Mouse (Mus musculus) lung, postnatal 0 days (tissue): Measurements from ENCODE around the gene Prm1.

Experiments
- CTCF ChIP-seq: IDR thresholded peaks from 2 replicates; pipeline ENCODE4 v1.5.1; 2016; ENCODE audit warnings: antibody characterized with exemption, mild to moderate bottlenecking
- EP300 ChIP-seq: IDR thresholded peaks from 2 replicates; pipeline ENCODE4 v1.6.1; 2016; ENCODE audit warnings: antibody characterized with exemption, mild to moderate bottlenecking, control low read depth

DNA sequence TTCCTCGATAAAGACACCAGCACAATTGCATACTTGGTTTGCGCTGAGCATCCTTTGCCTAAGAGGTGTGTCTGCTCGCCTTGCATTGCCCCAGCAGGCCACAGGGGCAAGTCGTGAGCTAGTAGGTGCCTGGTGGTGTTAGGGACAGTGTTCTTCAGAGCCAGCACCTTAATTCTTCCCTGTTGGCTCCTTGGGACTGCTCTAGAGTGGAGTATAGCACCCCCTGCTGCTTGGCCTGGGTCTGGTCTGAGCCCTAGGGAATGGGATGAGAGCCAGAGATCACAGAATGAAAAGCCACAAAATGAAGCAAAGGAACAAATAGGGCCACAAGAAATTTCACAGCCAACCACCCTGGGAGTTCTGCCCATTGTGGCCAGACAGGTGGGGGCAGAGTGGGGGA is 40.9 kb upstream of the Prm1 start:
- peak; percentile 89 for TF ChIP-seq CTCF
- TF ChIP-seq EP300 = no peak
